Mouse (Mus musculus) small intestine, adult 10 weeks (tissue): Measurements from ENCODE around the gene Bbof1. TPM values are rescaled to one million over a fixed set of nuclear protein-coding genes. Genes with fewer than 3 reads are reported as not detected.

Source experiments
- polyA plus RNA-seq: library from polyadenylated mRNA; stranded (reverse); fragments of 350-450 nt; fragmentation: Illumina TruSeq; extraction: RNeasy Lipid Tissue Mini Kit (QIAGEN cat#74804); gene quantifications from one replicate; pipeline ENCODE4 v1.2.3, GENCODE M21; 2014; ENCODE audit warnings: low replicate concordance

Gene Bbof1
- 2.3 TPM for polyA plus RNA-seq

GRCm38 (mm10) chr12:84408819-84409507 lies at the start of gene Bbof1, which contains the start of gene Entpd5:
Bbof1 (plus strand) TSS chr12:84409071.
Entpd5 (minus strand) TSS chr12:84409029.

GRCm38 (mm10) chr12:84361555-84362489 lies 47.0 kb upstream of the Bbof1 start, which contains the start of the genes Coq6 and Fam161b:
Coq6 (plus strand) TSS chr12:84361657.
Fam161b (minus strand) TSS chr12:84361833.

GRCm38 (mm10) chr12:84416834-84417604 lies 8.1 kb downstream of the Bbof1 start, which contains the start of gene Rnf113a2:
Rnf113a2 (plus strand) TSS chr12:84417196.

GRCm38 (mm10) chr12:84450718-84451646 lies 42.1 kb downstream of the Bbof1 start, which contains the start of the genes Aldh6a1 and Lin52:
Aldh6a1 (minus strand) TSS chr12:84451004.
Lin52 (plus strand) TSS chr12:84451422.

Other genes starting within 250 kb of the Bbof1 start
- 9.1 TPM for gene Elmsan1, start 190.2 kb upstream of the Bbof1 start, polyA plus RNA-seq
- gene Ptgr2, start 123.8 kb upstream of the Bbof1 start, polyA plus RNA-seq: 119 TPM
- 68.5 TPM for gene Zfp410, start 92.2 kb upstream of the Bbof1 start, polyA plus RNA-seq
- 0.85 TPM for gene Coq6, start 47.4 kb upstream of the Bbof1 start, polyA plus RNA-seq
- 5.0 TPM for gene Fam161b, start 47.2 kb upstream of the Bbof1 start, polyA plus RNA-seq
- gene Entpd5, start within 50 bp of the Bbof1 start, polyA plus RNA-seq: 222 TPM
- 5.7 TPM for gene Rnf113a2, start 8.1 kb downstream of the Bbof1 start, polyA plus RNA-seq
- 77.5 TPM for gene Aldh6a1, start 41.9 kb downstream of the Bbof1 start, polyA plus RNA-seq
- gene Lin52, start 42.4 kb downstream of the Bbof1 start, polyA plus RNA-seq: 13.1 TPM
- not detected for gene Vsx2, start 160.7 kb downstream of the Bbof1 start, polyA plus RNA-seq
- 2.6 TPM for gene Abcd4, start 208.3 kb downstream of the Bbof1 start, polyA plus RNA-seq
- not detected for gene Vrtn, start 231.9 kb downstream of the Bbof1 start, polyA plus RNA-seq